Mouse (Mus musculus) left cerebral cortex, postnatal 36 days (tissue): ENCODE data around the gene Large2. TPM values are rescaled to one million over a fixed set of nuclear protein-coding genes. Genes with fewer than 3 reads are reported as not detected.

ENCODE experiments used
- DNase-seq, 2 experiments: peaks; one replicate each; pipeline ENCODE4 v3.0.0; 2021 to 2022; ENCODE audit warnings: low spot score in 2 of 2, mixed read lengths in 1 of 2
- intact Hi-C: fragments of 180-260 bp; cut with DNase I; formaldehyde crosslinking; loops from one replicate; pipeline ENCODE4 v1.15.1; 2025
- microRNA-seq: library from miRNA; unstranded; fragments of <30 nt; microRNA quantifications from one replicate; pipeline ENCODE4 v1.2.0, GENCODE M21; 2022
- total RNA-seq, 2 experiments: library from RNA; stranded (reverse); gene quantifications; 2 replicates each; pipeline ENCODE4 v1.2.3; 2021

Large2 gene
- total RNA-seq, 2 experiments from 2014 or later: 0.47 to 0.97 TPM

DNA sequence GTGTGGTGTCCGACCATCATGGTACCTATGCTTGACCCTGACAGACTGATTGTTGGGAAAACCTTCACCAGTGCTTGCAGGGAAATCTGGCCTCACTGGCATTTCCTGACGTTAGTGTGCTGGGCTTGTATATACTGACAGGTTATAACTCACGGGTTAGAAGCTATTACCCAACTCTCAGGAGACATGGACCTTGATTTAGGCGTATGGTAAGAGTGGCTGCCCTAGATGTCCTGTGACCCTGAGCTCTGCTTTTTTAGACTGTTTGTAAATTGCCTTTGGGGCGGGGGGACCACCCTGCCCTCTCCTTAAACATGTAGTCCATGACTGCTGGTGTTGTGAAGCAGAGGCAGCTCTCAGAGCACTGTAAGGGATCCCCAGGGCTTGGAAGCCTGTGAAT is 24.0 kb downstream of the Large2 start:
- no peak for DNase-seq
- intact Hi-C loops: no loop called here

- no peak for DNase-seq
- intact Hi-C loops: no loop called here
Measured at GRCm38 (mm10) chr2:92349589-92350425, 24.9 kb downstream of the Large2 start.

- intact Hi-C loops: no loop called here
Measured at GRCm38 (mm10) chr2:92347191-92347590, 27.5 kb downstream of the Large2 start.

DNA sequence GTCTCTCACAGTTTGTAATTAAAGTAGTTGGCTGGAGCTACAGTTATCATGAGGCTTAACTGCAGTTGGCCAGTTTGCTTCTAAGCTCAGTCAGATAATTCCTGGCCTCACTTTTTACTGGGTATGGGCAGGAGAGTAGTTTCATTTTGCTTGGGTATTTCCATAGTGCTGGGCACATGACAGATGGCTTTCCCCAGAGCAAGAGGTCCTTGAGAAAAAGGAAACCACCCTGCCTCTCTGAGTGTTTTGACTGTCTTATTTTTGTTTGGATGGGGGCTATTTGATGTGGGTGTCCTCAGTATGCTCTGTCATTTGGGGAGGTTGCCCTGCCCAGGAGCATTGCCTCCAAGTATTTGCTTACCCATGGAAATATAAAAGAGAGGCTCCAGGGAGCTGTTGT is 32.3 kb downstream of the Large2 start:
- intact Hi-C loops: no loop called here

More at GRCm38 (mm10) chr2:92347191-92347590, 27.5 kb downstream of the Large2 start:
- DNase-seq: no peak

GRCm38 (mm10) chr2:92331871-92332270 is 42.8 kb downstream of the Large2 start:
- intact Hi-C loops: loop anchor here (2.0 to 5.0 kb wide), 2 partner anchors 35 to 345 kb away; no protein-coding TSS in a partner anchor
- no peak for DNase-seq

More for the DNA sequence above, 32.3 kb downstream of the Large2 start:
- no peak for DNase-seq

- intact Hi-C loops: loop anchor here (2.0 to 5.0 kb wide), 2 partner anchors 35 to 344 kb away; no protein-coding TSS in a partner anchor
- DNase-seq: no peak
Measured at GRCm38 (mm10) chr2:92331410-92331809, 43.3 kb downstream of the Large2 start.

DNA sequence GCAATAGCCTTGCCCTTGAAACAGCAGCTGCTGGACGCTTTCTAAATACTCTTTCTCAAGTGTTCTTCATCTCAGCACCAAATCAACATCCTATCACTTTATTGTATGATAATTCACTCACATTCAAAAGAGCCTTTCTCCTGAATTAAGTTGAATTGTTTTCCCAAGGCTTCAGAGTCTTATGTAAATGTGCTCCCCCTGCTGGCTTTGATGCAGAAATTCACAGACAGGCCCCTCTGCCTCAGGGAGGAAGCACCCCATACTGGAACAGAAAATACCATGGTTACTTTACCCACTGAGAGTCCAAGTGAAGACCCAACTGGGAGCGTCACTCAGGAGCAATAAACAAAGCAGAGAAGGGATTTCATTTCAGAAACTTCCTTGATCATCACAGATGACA is 43.8 kb downstream of the Large2 start:
- intact Hi-C loops: loop anchor here (2.0 to 5.0 kb wide), 2 partner anchors 34 to 344 kb away; no protein-coding TSS in a partner anchor

DNA sequence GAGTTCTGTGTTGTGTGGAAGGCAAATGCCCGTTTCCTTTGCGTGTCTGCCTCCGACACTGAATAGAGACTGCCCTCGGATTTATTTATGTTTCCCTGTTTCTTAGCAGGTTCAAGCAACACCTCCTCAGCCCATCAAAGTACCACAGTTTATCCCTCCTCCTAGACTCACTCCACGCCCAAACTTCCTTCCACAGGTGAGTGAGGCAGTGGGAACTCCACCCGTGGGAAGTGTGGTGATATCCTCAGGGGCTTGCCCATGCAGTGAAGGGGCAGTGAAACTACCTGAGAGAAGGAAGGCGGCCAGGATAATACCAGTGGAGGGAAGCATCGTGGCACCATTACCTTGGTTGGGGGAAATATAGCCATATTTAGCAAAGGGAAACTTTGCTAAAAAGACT is 46.5 kb downstream of the Large2 start:
- intact Hi-C loops: no loop called here

More for the DNA sequence above, 43.8 kb downstream of the Large2 start:
- no peak for DNase-seq

DNA sequence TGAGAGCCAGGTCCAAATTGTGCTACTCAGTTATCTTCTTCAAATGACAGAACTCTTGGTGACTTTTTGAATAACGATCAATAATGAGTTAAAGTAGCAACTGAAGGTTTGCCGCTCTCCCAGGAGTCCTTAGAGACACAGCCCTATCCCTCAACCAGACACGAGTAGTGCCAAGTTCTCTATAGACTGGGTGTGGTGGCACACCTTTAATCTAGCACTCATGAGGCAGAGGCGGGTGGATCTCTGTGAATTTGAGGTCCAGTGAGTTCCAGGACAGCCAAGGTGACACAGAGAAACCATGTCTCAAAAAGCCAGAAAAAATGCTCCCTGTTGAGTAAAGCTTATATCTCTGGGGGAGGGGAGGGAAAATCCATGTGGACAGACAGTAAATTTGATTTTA is 47.1 kb downstream of the Large2 start:
- intact Hi-C loops: no loop called here
- no peak for DNase-seq

More for the DNA sequence above, 46.5 kb downstream of the Large2 start:
- DNase-seq: no peak

DNA sequence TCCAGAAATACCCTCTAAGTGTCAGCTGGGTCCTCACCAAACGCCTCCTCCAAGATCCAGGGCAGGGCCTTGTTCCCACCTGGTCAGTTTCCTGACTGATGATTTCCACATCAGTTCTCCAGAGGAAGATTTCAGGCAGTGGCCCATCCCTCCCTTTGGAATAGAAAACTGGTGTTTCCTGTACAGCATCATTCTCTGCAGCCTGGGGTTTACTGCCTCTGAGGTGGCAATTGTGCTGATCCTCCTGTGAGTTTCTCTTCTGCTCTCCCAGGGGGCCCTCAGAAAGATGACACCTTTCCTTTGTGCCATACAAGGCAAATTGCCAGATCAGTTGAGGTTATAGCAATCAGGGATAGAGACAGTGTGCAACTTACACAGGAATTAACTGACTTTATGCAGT is 48.4 kb downstream of the Large2 start:
- DNase-seq: no peak
- intact Hi-C loops: no loop called here

GRCm38 (mm10) chr2:92325676-92326075 is 49.0 kb downstream of the Large2 start:
- DNase-seq: no peak
- intact Hi-C loops: no loop called here

DNA sequence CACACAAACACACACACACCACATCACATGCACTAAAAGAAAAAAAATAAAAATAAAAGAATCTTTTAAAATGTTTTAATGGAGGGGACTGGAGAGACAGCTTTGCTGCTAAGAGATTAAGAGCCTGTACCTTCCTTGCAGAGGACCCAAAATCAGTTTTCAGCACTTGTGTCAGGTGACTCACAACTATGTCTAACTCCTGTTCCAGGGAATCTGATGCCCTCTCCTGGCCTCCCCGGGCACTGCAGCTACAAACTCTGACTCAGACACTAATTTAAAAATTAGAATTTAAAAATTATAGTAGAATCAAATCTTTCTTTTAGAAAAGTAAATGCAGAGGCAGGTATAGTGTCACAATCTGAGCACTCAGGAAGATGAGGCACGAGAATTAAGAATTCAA is 52.0 kb downstream of the Large2 start:
- intact Hi-C loops: no loop called here
- no peak for DNase-seq

DNA sequence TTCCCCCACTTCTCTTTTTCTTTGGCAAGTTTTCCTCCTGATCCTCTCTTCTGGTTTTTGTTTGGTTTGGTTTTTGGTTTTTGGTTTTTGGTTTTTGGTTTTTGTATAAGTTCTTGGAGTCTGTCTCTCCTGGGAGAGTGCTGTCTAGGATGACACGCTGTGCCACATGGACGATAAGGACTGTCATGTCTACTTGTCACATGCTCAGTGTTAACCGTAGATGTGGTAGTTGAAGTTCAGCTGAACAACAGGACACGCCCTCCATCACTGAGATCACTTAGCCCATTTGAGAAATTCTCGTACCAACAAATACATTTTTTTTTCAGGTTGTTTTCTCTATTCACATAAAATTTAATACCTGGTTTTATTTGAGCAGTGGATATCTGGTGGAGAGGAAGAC is 57.4 kb downstream of the Large2 start:
- intact Hi-C loops: no loop called here
- no peak for DNase-seq

DNA sequence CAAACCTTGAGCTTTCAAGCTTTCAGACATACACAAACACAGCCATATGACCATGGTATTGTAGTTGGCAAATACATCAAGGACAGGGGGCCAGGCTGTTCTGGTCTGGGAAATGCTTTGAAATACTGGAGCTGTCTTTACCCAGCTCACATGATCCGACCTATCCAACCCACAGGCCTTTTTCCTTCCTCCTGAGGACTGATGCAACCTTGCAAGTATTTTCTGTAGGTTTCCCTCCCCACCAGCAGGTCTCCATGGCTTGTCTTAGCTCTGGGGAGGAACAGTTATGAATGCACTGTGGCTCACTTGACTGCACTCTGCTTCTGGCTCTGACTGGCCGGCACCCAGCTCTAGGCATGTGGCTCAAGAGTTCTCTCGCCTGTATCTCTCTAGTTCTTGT is 58.0 kb downstream of the Large2 start:
- intact Hi-C loops: no loop called here
- DNase-seq: no peak

Small RNAs within 50 kb of the gene (microRNA-seq; reads per million reads assigned to microRNA genes)
- gene Mir7000: 8.6 reads per million, percentile 27 among the genes with 10 or more reads in this experiment

Other genes starting within 250 kb of the Large2 start
- 10 to 100 TPM; 33.4 to 34.1 TPM for gene Pex16, start 193 bp downstream of the Large2 start, total RNA-seq
- 1 to 10 TPM; 3.6 to 4.2 TPM for gene 1700029I15Rik, start 7.7 kb upstream of the Large2 start, total RNA-seq
- gene Mapk8ip1, start 26.4 kb upstream of the Large2 start, total RNA-seq: 100 to 1,000 TPM; 344 to 389 TPM
- 100 to 1,000 TPM; 109 to 122 TPM for gene Cry2, start 59.2 kb upstream of the Large2 start, total RNA-seq
- gene Slc35c1, start 85.7 kb upstream of the Large2 start, total RNA-seq: 10 to 100 TPM; 17.0 to 18.4 TPM
- 100 to 1,000 TPM; 247 to 264 TPM for gene Chst1, start 224.8 kb upstream of the Large2 start, total RNA-seq